Mouse (Mus musculus) hindbrain, embryonic 11.5 days (tissue): ENCODE measurements around the gene Gm49358. TPM values are rescaled to one million over a fixed set of nuclear protein-coding genes. Genes with fewer than 3 reads are reported as not detected.

Experiments
- ATAC-seq: fragments of 200-750 bp; cut with Nextera tagmentation; 2 replicates; pipeline ENCODE4 v1.8.0; 2017; ENCODE audit warnings: mild to moderate bottlenecking, moderate TSS enrichment, moderate library complexity; ENCODE audit not compliant: low FRiP score
- DNase-seq: peaks from one replicate; pipeline ENCODE4 v3.0.0-alpha.2; 2015; ENCODE audit warnings: low spot score
- H3K27ac ChIP-seq: fragments of 300-500 bp; sonication (generic); 2 replicates; pipeline ENCODE4 v1.5.1; 2014; ENCODE audit warnings: mild to moderate bottlenecking, low read depth, low read length
- H3K27me3 ChIP-seq: fragments of 300-500 bp; sonication (generic); 2 replicates; pipeline ENCODE4 v1.6.1; 2014; ENCODE audit warnings: mild to moderate bottlenecking, low read length, moderate library complexity, mixed read lengths; ENCODE audit not compliant: control insufficient read depth, insufficient read depth
- H3K36me3 ChIP-seq: fragments of 300-500 bp; sonication (generic); 2 replicates; pipeline ENCODE4 v1.6.1; 2014; ENCODE audit warnings: mild to moderate bottlenecking, low read length, moderate library complexity, mixed read lengths; ENCODE audit not compliant: control insufficient read depth, insufficient read depth
- H3K4me1 ChIP-seq: fragments of 300-500 bp; sonication (generic); replicated peaks from 2 replicates; pipeline ENCODE4 v1.6.1; 2014; ENCODE audit warnings: low read length, mixed read lengths; ENCODE audit not compliant: control insufficient read depth, insufficient read depth
- H3K4me2 ChIP-seq: fragments of 300-500 bp; sonication (generic); replicated peaks from 2 replicates; pipeline ENCODE4 v1.6.1; 2014; ENCODE audit warnings: mild to moderate bottlenecking, low read depth, low read length
- H3K4me3 ChIP-seq: fragments of 300-500 bp; sonication (generic); 2 replicates; pipeline ENCODE4 v1.5.1; 2014; ENCODE audit warnings: low read depth, low read length
- H3K9ac ChIP-seq: fragments of 300-500 bp; sonication (generic); 2 replicates; pipeline ENCODE4 v1.6.1; 2014; ENCODE audit warnings: low read depth, low read length
- H3K9me3 ChIP-seq: fragments of 300-500 bp; sonication (generic); 2 replicates; pipeline ENCODE4 v1.6.1; 2016; ENCODE audit warnings: low read length; ENCODE audit not compliant: control insufficient read depth
- WGBS: fragments of 180-500 bp; shearing (Covaris S2); extraction: QIAGEN DNeasy Blood & Tissue Kit; methylation state at CpG from one replicate; pipeline ENCODE4 v1.1.7; 2014; 5-methylcytosine and 5-hydroxymethylcytosine counted together
- polyA plus RNA-seq: library from polyadenylated mRNA; unstranded; fragments of >200 nt; fragmentation: Nextera tagmentation; extraction: Ambion mirVana; gene quantifications from 2 replicates; pipeline ENCODE4 v1.2.1, GENCODE M21; 2014

The Gm49358 gene
- polyA plus RNA-seq, 1 experiment from 2014 or later: not detected

DNA sequence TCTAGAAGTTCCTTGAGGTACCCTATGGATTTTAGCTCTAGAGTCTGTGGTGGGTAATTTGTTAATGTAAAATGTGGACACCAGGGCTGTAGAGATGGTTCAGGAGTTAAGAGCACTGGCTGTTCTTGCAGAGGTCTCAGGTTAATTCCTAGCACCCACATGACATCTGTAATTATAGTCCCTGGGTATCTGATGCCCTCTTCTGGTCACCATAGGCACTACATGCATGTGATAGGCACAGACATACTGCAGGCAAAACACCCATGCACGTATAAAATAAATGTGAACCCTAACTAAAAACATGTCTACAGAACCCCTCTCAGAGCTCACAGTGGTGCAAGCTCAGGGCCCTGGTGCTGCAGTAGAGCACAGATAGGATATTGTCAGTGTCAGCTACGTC is 65.7 kb downstream of the Gm49358 start:
- no peaks in the 10 kb centered on the region for H3K4me1 ChIP-seq
- ATAC-seq (no peak), DNase-seq (no peak)
- no peak overlapping the region for H3K27ac ChIP-seq
- no peak overlapping the region for H3K4me3 ChIP-seq
- H3K27me3 ChIP-seq: no peaks in the 10 kb centered on the region
- H3K36me3 ChIP-seq: no peaks in the 10 kb centered on the region
- no peak overlapping the region for H3K4me2 ChIP-seq
- 89% methylated on average over 2 of the region's 2 CpGs for WGBS
- no peak overlapping the region for H3K9ac ChIP-seq
- no peaks in the 10 kb centered on the region for H3K9me3 ChIP-seq

- Histone ChIP-seq H3K36me3 (no peaks in the 10 kb centered on the region), H3K27ac (no peak overlapping the region), H3K9me3 (no peaks in the 10 kb centered on the region), H3K4me3 (no peak overlapping the region), H3K4me1 (no peaks in the 10 kb centered on the region), H3K27me3 (no peaks in the 10 kb centered on the region), H3K9ac (no peak overlapping the region), H3K4me2 (no peak overlapping the region)
- ATAC-seq (no peak), DNase-seq (no peak)
- WGBS: 82% methylated on average over 4 of the region's 4 CpGs
Measured at GRCm38 (mm10) chr10:86836784-86837183, 73.0 kb downstream of the Gm49358 start.

DNA sequence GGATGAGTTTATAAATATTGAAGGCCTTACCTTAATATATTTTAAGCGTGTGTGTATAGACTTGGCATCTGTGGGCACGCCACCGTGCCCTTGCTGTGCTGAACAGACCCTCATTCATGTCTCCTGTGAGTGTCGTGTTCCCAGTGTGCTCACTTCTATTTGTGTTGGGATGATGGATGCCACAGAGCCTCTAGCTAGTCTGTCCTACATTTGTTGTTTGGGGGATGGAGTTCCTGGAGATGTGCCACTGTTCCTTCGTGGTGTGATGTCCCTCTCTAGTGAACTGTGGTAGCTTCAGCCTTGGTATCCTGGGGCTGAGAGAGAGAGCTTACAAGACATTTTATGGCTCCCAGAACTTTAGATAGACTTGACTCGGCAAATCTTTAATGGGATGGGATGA is 75.1 kb downstream of the Gm49358 start:
- H3K4me2 ChIP-seq: no peak overlapping the region
- ATAC-seq (no peak), DNase-seq (no peak)
- H3K36me3 ChIP-seq: no peaks in the 10 kb centered on the region
- H3K27me3 ChIP-seq: no peaks in the 10 kb centered on the region
- WGBS: 84% methylated on average over 6 of the region's 6 CpGs
- no peaks in the 10 kb centered on the region for H3K4me1 ChIP-seq
- no peak overlapping the region for H3K27ac ChIP-seq
- no peaks in the 10 kb centered on the region for H3K9me3 ChIP-seq
- no peak overlapping the region for H3K9ac ChIP-seq
- H3K4me3 ChIP-seq: no peak overlapping the region

DNA sequence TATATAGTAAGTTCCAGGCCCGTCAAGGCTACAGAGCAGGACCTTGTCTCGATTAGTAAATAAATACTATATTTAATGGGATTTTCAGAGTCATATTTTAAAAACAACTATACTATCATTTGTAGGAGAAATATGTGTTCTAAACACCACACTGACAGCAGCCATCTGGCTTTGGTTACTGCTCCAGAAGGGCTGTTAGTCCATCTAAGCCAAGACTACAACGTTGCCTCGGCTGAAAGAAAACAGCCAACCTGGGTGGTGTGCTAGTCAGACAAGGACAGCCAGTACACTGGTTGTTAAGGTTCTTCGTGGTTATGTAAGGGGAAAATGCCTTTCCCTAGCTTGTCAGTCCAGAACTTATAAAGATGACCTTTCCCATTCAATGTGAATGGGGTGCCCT is 78.9 kb downstream of the Gm49358 start:
- Histone ChIP-seq H3K4me3 (no peak overlapping the region), H3K9me3 (no peaks in the 10 kb centered on the region), H3K4me1 (no peaks in the 10 kb centered on the region), H3K4me2 (no peak overlapping the region), H3K27me3 (no peaks in the 10 kb centered on the region), H3K9ac (no peak overlapping the region), H3K27ac (no peak overlapping the region), H3K36me3 (no peaks in the 10 kb centered on the region)
- DNase-seq: no peak
- no peak for ATAC-seq
- WGBS: 74% methylated on average over 5 of the region's 5 CpGs

DNA sequence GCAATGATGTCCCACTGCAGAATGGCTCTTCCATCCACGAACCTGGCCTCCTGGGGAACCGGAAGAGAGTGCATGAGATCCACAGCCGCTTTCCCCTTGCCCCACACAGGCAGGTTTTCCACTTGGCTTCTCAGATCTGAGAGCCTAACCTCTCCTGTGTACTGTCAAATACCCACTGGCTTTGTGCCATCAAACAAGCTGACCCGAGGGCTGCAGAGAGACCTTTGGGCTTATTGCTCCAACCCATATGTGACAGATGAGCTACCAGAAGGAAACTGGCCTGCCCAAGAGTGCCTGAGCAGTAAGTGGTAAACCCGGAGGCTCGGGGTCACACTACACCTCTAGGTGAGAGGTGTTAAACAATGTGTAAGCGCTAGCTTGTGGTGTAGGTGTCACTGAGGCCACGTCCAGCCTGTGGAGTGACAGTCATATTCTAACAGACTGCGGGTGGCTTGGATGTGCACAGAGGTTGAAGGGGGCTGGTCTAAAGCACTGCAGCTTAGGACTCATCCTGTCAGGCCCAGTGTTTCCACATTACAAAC is 83.2 kb downstream of the Gm49358 start:
- WGBS: 85% methylated on average over 9 of the region's 9 CpGs
- Histone ChIP-seq H3K4me3 (no peak overlapping the region), H3K9ac (no peak overlapping the region), H3K9me3 (no peaks in the 10 kb centered on the region), H3K36me3 (no peaks in the 10 kb centered on the region), H3K4me2 (no peak overlapping the region), H3K27ac (no peak overlapping the region), H3K27me3 (no peaks in the 10 kb centered on the region), H3K4me1 (no peaks in the 10 kb centered on the region)
- ATAC-seq (no peak), DNase-seq (no peak)

DNA sequence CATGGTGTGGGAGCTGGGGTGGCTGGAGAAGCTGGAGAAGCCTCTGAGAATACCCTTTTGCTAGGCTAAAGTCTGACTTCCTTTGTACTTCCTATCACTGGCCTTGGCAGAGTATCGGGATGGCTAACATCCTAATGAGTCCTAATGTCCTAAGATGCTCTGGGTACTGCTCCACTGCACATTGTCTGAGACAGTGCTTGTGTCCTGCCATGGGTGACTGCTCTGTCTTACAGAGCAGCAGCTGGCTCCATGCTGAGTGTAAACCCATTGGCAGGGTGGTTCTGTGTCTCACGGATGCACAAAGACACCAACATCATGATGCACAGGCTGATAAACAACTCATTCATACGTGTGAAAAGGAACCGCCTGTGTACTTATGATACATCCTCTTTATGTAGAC is 85.3 kb downstream of the Gm49358 start:
- DNase-seq (no peak), ATAC-seq (no peak)
- H3K9me3 ChIP-seq: no peaks in the 10 kb centered on the region
- H3K9ac ChIP-seq: no peak overlapping the region
- no peaks in the 10 kb centered on the region for H3K4me1 ChIP-seq
- H3K4me2 ChIP-seq: no peak overlapping the region
- H3K27me3 ChIP-seq: no peaks in the 10 kb centered on the region
- H3K27ac ChIP-seq: no peak overlapping the region
- no peaks in the 10 kb centered on the region for H3K36me3 ChIP-seq
- WGBS: 87% methylated on average over 4 of the region's 4 CpGs
- H3K4me3 ChIP-seq: no peak overlapping the region

- no peak overlapping the region for H3K4me3 ChIP-seq
- H3K9ac ChIP-seq: no peak overlapping the region
- H3K27me3 ChIP-seq: no peaks in the 10 kb centered on the region
- no peaks in the 10 kb centered on the region for H3K9me3 ChIP-seq
- ATAC-seq (no peak), DNase-seq (no peak)
- 79% methylated on average over 4 of the region's 4 CpGs for WGBS
- no peak overlapping the region for H3K27ac ChIP-seq
- no peak overlapping the region for H3K4me2 ChIP-seq
- no peaks in the 10 kb centered on the region for H3K4me1 ChIP-seq
- no peaks in the 10 kb centered on the region for H3K36me3 ChIP-seq
Measured at GRCm38 (mm10) chr10:86849508-86849907, 85.7 kb downstream of the Gm49358 start.

DNA sequence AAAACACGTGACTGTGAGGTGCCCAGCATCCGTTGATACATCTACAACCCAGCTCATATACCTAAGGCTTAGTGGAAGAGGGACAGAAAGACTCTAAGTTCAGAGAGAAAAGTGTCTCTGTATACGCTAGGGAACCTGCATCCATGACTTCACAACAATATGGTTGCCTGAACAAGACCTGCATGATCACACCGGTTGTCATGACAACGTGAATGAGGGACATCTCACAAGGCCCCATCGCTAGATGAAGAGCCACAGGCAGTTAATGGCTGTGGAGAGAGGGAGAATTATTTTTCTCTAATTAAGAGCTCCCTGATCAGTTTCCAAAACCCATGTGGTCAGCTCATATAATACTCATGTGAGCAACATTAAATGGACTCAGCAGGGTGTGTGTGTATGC is 88.4 kb downstream of the Gm49358 start:
- ATAC-seq: no peak
- Histone ChIP-seq H3K27me3 (no peaks in the 10 kb centered on the region), H3K9me3 (no peaks in the 10 kb centered on the region), H3K4me2 (no peak overlapping the region), H3K36me3 (no peaks in the 10 kb centered on the region), H3K27ac (no peak overlapping the region), H3K9ac (no peak overlapping the region), H3K4me1 (no peaks in the 10 kb centered on the region), H3K4me3 (no peak overlapping the region)
- no peak for DNase-seq
- 76% methylated on average over 6 of the region's 6 CpGs for WGBS

- no peaks in the 10 kb centered on the region for H3K4me1 ChIP-seq
- no peak overlapping the region for H3K27ac ChIP-seq
- no peaks in the 10 kb centered on the region for H3K9me3 ChIP-seq
- H3K4me2 ChIP-seq: no peak overlapping the region
- DNase-seq: no peak
- WGBS: 83% methylated on average over 3 of the region's 3 CpGs
- H3K9ac ChIP-seq: no peak overlapping the region
- ATAC-seq: no peak
- H3K27me3 ChIP-seq: no peaks in the 10 kb centered on the region
- no peaks in the 10 kb centered on the region for H3K36me3 ChIP-seq
- no peak overlapping the region for H3K4me3 ChIP-seq
Measured at GRCm38 (mm10) chr10:86853433-86853832, 89.7 kb downstream of the Gm49358 start.
